Mouse (Mus musculus) layer of hippocampus, postnatal 25 days (tissue): Measurements from ENCODE around the gene Mgp. TPM values are rescaled to one million over a fixed set of nuclear protein-coding genes. Genes with fewer than 3 reads are reported as not detected.

Experiments
- DNase-seq, 2 experiments: peaks; one replicate each; pipeline ENCODE4 v3.0.0; 2022; ENCODE audit warnings: mixed read lengths in 2 of 2, low spot score in 1 of 2; ENCODE audit errors: extremely low spot score in 1 of 2
- total RNA-seq, 2 experiments: library from RNA; stranded (reverse); gene quantifications; 2 replicates each; pipeline ENCODE4 v1.2.3; 2021

Gene Mgp
- total RNA-seq, 2 experiments from 2014 or later, result 18.6 to 25.4 TPM

DNA sequence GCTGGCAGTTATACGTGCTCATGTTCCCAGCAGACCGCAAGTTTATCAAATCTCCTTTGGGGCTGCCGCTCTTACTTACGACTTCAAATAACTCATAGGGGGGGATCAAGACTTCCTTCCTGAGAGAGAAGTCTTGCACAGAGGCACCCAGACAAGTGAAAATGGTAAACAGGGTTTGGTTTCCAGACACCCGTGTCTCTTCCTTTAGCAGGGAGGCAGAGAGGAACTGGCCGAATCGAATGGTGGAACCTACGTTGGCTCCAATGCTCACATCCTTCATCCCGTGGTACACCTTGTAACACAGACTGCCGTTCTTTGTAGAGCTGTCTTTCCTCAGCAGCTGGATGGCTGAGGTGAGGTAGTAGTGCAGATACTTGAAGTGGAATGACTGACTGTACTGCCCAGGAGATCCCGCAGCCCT, 21.3 kb downstream of the Mgp start:
- no peak for DNase-seq

DNA sequence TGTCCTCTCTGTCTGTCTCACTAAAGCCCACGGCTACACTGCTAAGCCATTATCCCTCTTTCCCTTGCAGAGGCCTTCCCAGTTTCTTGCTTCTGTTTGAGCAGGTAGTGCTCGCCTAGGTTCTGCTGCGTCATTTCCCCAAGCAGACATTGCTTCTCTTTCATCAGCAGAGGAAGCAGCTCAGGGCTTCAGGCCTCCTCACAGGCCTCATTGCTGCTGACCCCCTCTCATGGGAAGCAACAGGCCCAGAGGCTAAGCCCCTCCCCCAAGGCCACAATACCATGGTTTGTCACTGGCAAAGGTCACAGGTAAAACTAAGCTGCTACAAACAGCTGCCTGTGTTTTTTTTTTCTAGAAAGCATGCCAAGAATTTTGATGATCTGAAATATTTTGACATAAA, 22.9 kb downstream of the Mgp start:
- no peak for DNase-seq

DNA sequence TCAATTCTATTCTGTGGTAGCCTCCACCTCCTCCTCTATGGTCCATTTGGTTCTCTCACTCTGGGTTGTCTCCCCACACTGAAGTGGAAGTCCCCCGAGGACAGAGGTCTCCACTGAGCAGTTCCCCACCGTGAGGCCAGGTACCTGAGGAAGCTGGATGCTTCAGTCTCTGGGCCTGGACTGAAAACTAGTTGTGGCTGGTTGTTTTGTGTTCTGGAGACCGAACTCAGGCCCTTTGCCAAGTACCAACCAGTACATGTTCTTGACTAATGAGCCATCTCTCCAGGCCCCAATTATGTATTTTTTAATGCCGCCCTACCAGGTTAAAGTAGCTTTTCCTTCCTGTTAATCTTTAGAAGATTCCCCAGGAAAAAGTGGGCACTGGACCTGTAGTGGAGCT, 23.3 kb downstream of the Mgp start:
- DNase-seq, result no peak

DNA sequence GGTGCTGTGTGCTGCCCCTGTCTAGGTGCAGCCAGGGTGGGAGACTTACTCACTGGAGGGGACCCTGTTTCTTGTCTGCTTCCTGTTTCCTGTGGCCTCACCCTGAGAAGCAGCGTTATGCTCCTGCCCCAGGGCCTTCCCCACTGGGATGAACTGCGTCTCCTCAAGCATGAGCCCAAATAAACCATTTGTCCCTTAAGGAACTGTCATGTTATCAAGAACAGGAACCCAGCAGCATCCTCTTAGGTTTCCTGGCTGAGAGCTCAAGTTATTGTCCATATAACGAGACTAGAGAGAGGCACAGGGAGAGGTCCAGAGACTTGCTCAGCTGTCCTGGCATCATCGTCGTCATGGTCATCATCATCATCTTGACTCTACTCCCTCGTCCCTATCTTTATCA, 25.4 kb downstream of the Mgp start:
- DNase-seq, result no peak

DNA sequence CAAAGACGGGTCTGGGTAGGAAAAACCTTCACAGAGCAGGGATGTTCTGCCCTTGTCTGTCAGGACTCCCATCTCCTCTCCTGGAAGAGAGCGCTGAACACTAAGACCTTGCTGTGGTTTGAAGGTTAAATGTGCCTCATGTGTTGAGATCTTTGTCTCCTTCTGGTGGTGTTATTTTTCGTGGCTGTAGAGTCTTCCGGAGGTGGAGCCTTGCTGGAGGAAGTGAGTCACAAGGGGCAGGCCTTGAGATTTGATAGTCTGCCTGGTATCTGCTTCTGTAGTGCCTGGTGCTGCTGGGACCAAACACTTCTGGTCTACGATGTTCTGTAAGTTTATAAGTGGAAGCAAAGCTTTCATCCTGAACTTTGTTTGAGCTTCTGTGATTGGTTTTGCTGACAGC, 26.7 kb downstream of the Mgp start:
- no peak for DNase-seq

DNA sequence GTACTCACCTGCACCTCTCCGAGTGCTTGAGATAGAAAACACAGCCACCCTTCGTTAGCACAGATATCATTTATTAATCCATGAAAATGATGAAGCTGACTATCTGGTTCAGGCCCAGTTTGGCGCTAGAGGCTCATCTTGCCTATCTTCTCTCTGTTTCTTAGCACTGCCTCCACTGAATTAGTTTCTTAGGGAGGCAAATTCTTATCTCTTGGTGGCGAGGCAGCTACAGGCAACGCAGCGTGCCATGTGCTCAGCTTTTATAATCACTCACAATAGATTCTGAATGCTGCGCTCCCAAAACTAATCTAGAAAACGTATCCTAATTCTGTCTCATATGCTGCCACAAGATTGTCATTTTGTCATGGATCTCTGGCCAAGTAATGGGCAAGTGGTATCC, 27.2 kb downstream of the Mgp start:
- no peak for DNase-seq

DNA sequence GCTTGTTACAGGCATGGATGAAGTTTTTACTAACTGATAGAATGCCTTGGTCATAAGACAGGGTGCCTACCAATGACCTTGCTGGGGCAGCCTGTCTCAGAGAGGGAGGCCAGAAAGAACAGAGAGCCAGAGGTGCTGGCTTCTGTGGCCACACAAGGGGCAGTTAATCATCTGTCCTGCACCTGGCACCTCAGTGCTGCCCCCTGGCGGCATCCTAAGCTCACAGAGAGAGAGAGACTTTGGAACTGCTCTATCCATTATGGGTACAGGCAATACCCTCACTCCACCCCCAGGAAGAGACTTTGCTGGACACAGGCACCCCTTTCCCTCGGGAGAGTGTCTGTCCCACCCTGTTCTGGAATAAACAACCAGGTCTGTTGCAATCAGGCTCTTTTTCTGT, 27.8 kb downstream of the Mgp start:
- DNase-seq, result peak in 1 of 2 experiments; percentile 65

DNA sequence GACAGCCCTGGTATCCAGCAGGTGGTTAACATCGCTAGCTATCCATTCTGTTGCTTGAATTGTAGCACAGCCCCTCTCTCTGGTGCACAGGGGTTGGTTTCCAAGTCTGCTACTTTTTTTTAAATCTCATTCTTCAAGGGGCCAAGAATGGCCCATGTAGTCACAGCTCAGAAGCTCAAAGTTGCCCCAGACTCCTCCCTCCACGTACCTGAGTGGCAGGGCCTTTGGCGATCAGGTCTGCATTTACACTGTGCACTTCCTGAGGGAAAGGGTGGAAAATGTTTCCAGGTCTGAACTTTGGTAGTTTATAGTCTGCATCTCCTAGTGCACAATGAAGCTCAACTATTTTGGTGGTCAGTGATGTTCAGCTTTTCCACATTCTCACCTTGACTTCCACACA, 28.4 kb downstream of the Mgp start:
- no peak for DNase-seq

DNA sequence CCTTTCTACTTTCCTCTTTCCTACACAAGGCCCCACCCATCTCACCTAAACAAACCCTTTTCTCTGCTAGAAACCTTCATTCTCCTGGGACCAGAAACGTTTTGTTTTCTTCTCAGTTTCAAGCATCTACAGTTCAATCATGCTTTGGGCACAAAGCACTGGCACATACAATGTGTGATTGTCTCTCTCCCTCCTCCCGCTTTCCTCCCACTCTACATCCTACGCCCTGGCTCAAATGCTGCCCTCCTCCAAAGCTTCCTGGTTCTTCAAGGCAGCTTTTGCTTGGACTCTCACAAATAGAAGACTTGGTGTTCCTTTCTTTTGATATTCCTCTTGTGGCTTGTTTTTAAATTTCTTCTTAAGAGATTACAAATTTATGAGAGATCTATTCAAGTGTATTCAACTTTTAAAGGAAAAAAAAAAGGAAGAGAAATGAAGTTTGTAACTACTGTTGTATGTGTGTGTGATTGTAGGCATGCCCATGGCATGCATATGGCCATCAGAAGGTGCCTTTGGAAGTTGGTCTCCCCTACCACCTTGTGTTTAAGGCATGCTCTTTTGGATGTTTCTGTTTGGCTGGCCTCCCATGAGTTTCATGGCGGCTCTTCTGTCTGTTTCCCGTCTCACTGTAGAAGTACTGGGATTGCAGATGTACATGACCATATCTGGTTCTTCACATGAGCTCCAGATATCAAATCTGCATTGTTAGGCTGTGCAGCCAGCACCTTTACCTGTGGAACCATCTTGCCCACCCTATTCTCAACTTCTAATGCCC, 29.7 kb downstream of the Mgp start:
- DNase-seq, result no peak

DNA sequence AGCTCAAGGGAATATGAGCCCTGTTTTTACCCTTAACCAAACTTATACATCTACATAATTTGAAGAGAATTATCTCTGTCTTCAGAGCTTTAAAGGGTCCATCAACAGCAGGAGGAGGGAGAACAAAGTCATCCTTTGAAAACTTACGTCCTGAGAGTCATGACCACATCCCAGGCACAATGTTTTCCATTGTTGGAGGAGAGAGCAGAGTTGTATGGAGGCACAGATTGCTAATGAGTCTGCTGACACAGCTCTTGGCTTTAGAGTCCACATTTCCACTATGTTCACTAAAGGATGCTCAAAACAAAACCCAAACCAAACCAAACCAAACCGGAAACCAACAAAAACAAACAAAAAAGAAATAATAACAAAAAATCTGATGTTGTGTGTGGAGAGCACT, 30.7 kb downstream of the Mgp start:
- DNase-seq, result no peak

DNA sequence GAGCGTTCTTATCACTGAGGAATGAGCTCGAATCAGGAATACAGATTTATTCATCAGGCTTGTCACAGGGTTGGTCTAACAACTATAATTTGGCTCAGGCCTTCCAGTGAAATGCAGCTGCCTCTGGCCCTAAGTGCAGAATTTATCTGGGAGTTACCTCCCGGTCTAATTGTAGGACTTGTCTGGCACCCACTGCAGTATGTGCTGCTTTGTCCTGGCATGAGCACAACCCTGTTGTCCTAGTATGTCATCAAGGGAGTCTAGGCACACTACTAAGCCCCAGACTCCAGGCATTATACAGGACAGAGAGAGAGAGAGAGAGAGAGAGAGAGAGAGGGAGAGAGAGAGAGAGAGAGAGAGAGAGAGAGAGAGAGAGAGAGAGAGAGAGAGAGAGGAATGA, 38.3 kb downstream of the Mgp start:
- no peak for DNase-seq

DNA sequence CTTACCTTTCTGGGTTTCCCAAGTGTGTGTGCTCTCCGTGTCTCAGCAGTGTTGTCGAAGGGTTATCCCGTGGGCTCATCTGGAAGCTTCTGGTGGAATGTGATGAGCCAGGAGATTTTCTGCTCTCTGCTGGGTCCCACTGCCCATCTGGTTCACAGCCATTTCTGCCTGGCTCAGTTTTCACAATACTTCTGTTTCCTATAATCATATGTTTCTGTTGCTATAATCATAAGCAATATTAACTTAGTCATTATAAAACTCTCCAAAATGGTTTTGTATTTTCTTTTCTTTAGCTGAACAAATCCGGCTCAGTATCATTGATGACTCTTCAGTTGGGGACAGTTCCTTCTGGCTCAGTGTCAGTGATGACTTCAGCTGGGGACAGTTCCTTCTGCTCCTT, 40.3 kb downstream of the Mgp start, which contains the start of gene Smco3:
Smco3 (minus strand) TSS at position 101 of the 400 bp plus-strand sequence.
- no peak for DNase-seq

DNA sequence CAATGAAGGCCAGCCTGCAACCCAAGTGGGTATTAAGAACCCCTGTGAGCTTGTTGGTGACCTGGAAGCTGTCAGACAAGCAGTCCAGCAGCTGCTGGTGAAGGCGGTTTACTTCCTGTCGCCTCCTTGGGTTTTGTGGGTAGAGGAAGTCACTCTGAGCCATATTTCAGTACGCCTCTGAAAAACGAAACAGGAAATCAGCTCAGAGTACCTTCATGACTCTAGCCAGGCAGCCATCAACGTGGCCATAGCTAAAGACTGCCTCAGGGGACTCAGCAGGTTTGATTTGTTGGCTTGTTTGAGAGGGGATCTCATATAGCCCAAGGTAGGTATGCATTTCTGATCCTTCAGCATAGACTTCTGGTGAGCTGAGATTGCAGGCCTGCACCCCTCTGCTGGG, 43.9 kb downstream of the Mgp start:
- DNase-seq, result no peak

DNA sequence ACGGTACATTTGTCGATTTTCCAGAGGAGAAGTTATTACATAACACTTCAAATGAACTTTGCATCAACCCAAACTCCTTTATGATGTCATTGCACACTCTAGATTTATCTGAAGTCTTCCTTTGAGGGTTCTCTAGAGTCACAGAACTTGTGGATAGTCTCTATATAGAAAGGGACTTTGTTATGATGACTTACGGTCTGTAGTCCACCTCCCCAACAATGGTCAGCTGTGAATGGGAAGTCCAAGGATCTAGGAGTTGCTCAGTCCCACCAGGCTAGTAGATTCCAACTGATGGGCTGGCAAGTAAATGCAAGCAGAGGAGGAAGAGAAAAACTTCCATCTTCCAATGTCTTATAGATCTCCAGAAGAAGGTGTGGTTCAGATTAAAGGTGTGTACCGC, 46.9 kb downstream of the Mgp start:
- DNase-seq, result no peak

DNA sequence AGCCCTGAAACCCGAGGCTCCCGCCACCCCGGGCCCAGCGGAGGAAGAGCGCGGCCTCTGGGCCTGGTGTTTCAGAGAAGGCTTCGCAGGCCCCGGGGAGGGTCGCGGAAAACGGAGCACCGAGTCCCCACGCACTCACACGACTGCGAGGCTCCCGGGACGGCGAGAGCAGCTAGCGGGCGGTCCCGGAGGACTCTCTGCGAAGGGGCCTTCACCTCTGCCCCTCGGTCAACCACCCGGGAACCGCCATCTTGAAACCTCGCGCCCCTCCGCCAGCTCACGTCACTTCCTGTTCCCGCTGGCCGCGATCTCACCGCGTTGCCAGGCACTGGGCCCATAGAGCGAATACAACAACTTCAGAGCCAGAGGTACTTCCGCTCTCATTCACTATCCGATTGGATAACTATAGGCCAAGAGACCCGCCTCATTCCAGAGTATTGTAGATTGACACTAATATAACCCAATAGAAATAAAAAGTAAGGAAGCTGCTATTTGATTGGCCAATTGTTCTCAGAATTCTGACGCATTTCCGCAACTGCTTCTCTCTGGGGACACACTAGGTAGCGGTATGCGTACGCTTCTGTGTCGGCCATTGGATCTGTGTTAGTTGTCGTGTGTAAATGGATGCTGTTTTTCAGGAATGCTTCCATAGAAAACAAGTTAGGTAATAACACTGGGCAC, 47.6 kb downstream of the Mgp start, which contains the start of gene Wbp11:
Wbp11 (minus strand) TSS at position 353 of the 681 bp plus-strand sequence.
- DNase-seq, result peak; percentile 87 to 90

DNA sequence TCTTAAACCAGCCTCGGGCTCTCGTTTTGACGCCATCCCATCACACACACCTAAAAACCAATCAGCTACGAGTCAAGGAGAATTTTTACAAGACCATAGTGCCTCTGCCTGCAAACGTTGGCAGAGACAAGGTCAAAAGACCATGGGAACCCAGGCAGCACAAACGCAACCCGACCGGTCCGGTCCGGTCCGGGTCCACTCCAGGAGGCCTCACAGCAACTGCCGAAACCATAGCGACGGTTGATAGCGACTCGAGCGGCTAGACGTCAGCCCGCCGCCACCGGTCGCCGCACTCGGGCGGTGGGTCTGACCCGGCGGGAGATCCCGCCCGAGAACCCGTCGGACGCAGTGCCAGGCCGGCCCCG, 48.1 kb downstream of the Mgp start, which contains the start of gene BC049715:
BC049715 (plus strand) TSS at position 111 of the 365 bp plus-strand sequence.
- no peak for DNase-seq

DNA sequence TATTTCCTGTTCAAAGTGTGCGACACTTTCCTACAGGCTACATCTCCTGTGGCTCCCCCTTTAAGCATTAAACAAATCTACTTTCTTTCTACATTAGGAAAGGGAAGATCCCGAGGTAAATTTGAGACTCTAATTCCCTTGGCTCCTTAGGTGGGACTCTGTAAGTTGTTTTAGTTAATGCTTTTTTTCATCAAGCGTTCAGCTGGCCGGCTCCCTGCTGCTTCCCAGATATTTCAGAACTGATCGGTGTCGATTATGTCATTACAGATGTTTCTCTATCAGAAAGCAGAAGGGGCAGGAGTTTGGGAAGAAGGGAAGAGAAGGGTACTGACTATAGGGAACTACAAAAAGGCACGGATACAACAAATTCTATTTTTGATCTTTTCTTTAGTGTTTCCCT, 48.5 kb downstream of the Mgp start:
- DNase-seq, result no peak

DNA sequence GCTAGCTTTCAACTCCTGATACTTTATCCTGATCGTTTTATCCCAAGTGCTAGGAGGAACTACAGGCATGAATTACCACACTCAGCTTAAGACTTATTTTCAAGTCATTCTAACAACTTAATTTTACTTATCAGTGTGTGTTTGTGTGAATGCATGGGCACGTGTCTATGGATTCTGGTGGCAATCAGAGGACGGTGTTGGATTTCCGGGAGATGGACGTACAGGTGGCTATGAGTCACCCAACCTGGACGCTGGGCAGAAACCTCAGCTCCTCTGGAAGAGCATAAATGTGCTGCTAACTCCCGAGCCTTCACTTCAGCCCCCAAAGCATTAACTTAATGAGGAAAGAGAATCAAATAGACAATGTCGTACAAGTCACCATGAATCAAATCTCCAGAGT, 50.6 kb downstream of the Mgp start:
- no peak for DNase-seq
